ENCODE assay signal across 8 mouse cellular contexts in the genomic region with DNA sequence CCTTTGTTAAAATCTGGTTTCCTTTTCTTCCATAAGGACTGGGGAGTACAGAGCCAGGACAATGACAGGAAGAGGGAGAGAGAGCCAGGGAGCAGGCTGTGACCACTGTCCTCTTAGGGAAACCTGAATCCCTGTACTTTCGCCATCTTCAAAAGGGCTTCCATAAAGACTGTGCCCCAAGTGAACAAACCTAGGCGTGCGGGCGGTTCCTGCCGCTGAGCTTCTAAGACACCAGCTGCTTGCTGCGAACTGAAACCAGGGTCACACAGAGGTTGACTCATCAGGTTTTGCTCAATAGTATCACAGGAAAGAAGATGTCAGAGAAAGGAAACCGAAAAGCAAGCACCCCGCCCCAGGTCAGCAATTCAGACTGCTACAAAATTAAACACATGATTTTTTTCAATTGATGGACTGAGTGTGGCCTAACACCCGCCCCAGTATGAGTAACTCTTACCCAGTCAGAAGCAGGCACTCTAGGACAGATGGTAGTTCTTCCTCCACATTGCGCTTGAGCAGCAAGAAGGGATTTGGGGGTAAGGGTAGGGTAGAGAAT. TPM values are rescaled to one million over a fixed set of nuclear protein-coding genes. Genes with fewer than 3 reads are reported as not detected.
DNase-seq lines count a peak whose midpoint lies in the region; TF ChIP-seq lines count a peak whose summit lies in the region.

No protein-coding gene starts in this region.

- H3K79me2 ChIP-seq in CH12.LX (replicated peaks; ENCODE audit: control insufficient read depth, extremely low read depth, insufficient read depth, poor library complexity, severe bottlenecking) = peaks cover 10% of the 10 kb centered on the region

- H3K36me3 ChIP-seq in CH12.LX (replicated peaks in 1 of 2; ENCODE audit: control insufficient read depth in 1 of 2, insufficient read depth in 1 of 2, low read length in 1 of 2) = peaks cover 4 to 32% of the 10 kb centered on the region in 2 experiments

- peaks cover 26 to 76% of the 10 kb centered on the region in 2 experiments for H3K4me1 ChIP-seq in CH12.LX (ENCODE audit: control insufficient read depth in 1 of 2, insufficient read depth in 2 of 2)

- TF ChIP-seq EP300 in CH12.LX (IDR thresholded peaks at IDR 0.05; ENCODE audit: low read length) = peak; percentile 87

- in situ Hi-C loops in CH12.LX (cut with MboI; ENCODE audit: low pct_ligation_motif_present, low pct_unique_long_range_greater_than_20kb, low sequenced_read_pairs) = no loop called here

- TF ChIP-seq POLR2A in CH12.LX (IDR thresholded peaks at IDR 0.05; ENCODE audit: low read depth, low read length) = peak; percentile 75

- peak overlapping the region; percentile 80 for H3K4me2 ChIP-seq in CH12.LX (ENCODE audit: insufficient read depth, low read depth, poor library complexity, severe bottlenecking)

- H3K27me3 ChIP-seq in CH12.LX (replicated peaks) = no peaks in the 10 kb centered on the region

- H3K4me3 ChIP-seq in CH12.LX (replicated peaks in 1 of 3; ENCODE audit: low read depth in 2 of 3, low read length in 2 of 3, poor library complexity in 1 of 3) = peak overlapping the region; percentile 56 to 58 (median 58)

- peak overlapping the region; percentile 78 for H3K9ac ChIP-seq in CH12.LX (ENCODE audit: insufficient read depth, low read depth)

- dilution Hi-C loops in CH12.LX (cut with MboI; ENCODE audit: extremely low pct_ligation_motif_present, extremely low pct_unique_long_range_greater_than_20kb, low sequenced_read_pairs) = no loop called here

- no peak for TF ChIP-seq CTCF in CH12.LX (conservative IDR thresholded peaks at IDR 0.05 in 1 of 2, IDR thresholded peaks at IDR 0.05 in 1 of 2; ENCODE audit: low read depth in 2 of 2, low read length in 2 of 2)

- H3K9me3 ChIP-seq in CH12.LX (replicated peaks; ENCODE audit: low read length) = no peaks in the 10 kb centered on the region

- DNase-seq in CH12.LX (ENCODE audit: extremely low read depth) = peak; percentile 94
- peak; percentile 47 for DNase-seq in adrenal gland, postnatal 10 days
- peak; percentile 85 for DNase-seq in induced T-regulatory cell, adult 2 months (ENCODE audit: low read depth)
- peak; percentile 29 for DNase-seq in lung, postnatal 14 days
- DNase-seq in thymus, postnatal 25 days = peak; percentile 33
- no peak for DNase-seq in cerebellum, postnatal 36 days
- DNase-seq in layer of hippocampus, adult 18-20 months (ENCODE audit: low spot score in 2 of 2) = no peak
- no peak for DNase-seq in cerebellum, adult 9-11 months

- no peak; the same call in 1 of the 2 replicates for TF ChIP-seq RAD21 in CH12.LX (IDR thresholded peaks at IDR 0.05; ENCODE audit: low read depth, low read length)

- H3K27ac ChIP-seq in CH12.LX (ENCODE audit: insufficient read depth, low read depth) = peak overlapping the region; percentile 97

TF ChIP-seq in CH12.LX, 34 proteins besides CTCF, POLR2A, EP300 and RAD21:
- TF ChIP-seq JUN (IDR thresholded peaks at IDR 0.05; ENCODE audit: insufficient read depth, low read depth, low read length) (peak; percentile 89), ZMIZ1 (IDR thresholded peaks at IDR 0.05; ENCODE audit: low read depth, low read length) (no peak; the same call in 1 of the 2 replicates), ELF1 (IDR thresholded peaks at IDR 0.05; ENCODE audit: low read depth, low read length) (peak; percentile 55), PAX5 (IDR thresholded peaks at IDR 0.05; ENCODE audit: low read length) (no peak), ZKSCAN1 (IDR thresholded peaks at IDR 0.05; ENCODE audit: borderline replicate concordance, low read depth, low read length) (no peak; the same call in 1 of the 2 replicates), KAT2A (IDR thresholded peaks at IDR 0.05; ENCODE audit: insufficient replicate concordance, low read length) (0 out of 2 replicates have a peak, but pooled peaks have one; percentile 64), NRF1 (IDR thresholded peaks at IDR 0.05; ENCODE audit: low read depth, low read length) (no peak), HCFC1 (IDR thresholded peaks at IDR 0.05; ENCODE audit: low read depth, low read length) (peak; percentile 34; the same call in 1 of the 2 replicates), SIN3A (IDR thresholded peaks at IDR 0.05; ENCODE audit: low read length) (peak; percentile 98), NELFE (IDR thresholded peaks at IDR 0.05; ENCODE audit: low read depth, low read length) (no peak), GABPA (IDR thresholded peaks at IDR 0.05; ENCODE audit: insufficient replicate concordance, low read depth, low read length) (no peak), ZC3H11A (IDR thresholded peaks at IDR 0.05; ENCODE audit: low read depth, low read length) (no peak; the same call in 1 of the 2 replicates), MAX (IDR thresholded peaks at IDR 0.05; ENCODE audit: low read length) (peak; percentile 88), SMC3 (IDR thresholded peaks at IDR 0.05; ENCODE audit: low read depth, low read length) (peak; percentile 19), JUND (conservative IDR thresholded peaks at IDR 0.05; ENCODE audit: low read depth, low read length) (peak; percentile 83), CHD1 (IDR thresholded peaks at IDR 0.05; ENCODE audit: low read depth, low read length) (peak; percentile 54; the same call in 1 of the 2 replicates), MEF2A (IDR thresholded peaks at IDR 0.05; ENCODE audit: borderline replicate concordance, low read depth, low read length) (peak; percentile 77; the same call in 1 of the 2 replicates), CHD2 (IDR thresholded peaks at IDR 0.05; ENCODE audit: low read length) (0 out of 2 replicates have a peak, but pooled peaks have one; percentile 64), MAFK (IDR thresholded peaks at IDR 0.05; ENCODE audit: insufficient replicate concordance, low read length) (peak; percentile 93), UBTF (IDR thresholded peaks at IDR 0.05; ENCODE audit: low read depth, low read length) (0 out of 2 replicates have a peak, but pooled peaks have one; percentile 23), ZNF384 (IDR thresholded peaks at IDR 0.05; ENCODE audit: low read depth, low read length) (peak; percentile 72), RCOR1 (conservative IDR thresholded peaks at IDR 0.05; ENCODE audit: low read depth, low read length) (0 out of 2 replicates have a peak, but pooled peaks have one; percentile 53), POLR2AphosphoS2 (IDR thresholded peaks at IDR 0.05; ENCODE audit: low read depth, low read length) (no peak; the same call in 1 of the 2 replicates), ETS1 (conservative IDR thresholded peaks at IDR 0.05; ENCODE audit: low read depth, low read length) (peak; percentile 99), USF1 (IDR thresholded peaks at IDR 0.05; ENCODE audit: low read depth, low read length) (no peak), TBP (conservative IDR thresholded peaks at IDR 0.05; ENCODE audit: low read depth, low read length) (peak; percentile 78; the same call in 1 of the 2 replicates), MXI1 (IDR thresholded peaks at IDR 0.05; ENCODE audit: low read depth, low read length) (peak; percentile 85), TCF12 (IDR thresholded peaks at IDR 0.05; ENCODE audit: low read depth, low read length) (peak; percentile 91), USF2 (conservative IDR thresholded peaks at IDR 0.05; ENCODE audit: low read depth, low read length) (no peak; the same call in 1 of the 2 replicates), MAZ (IDR thresholded peaks at IDR 0.05; ENCODE audit: low read depth, low read length) (0 out of 2 replicates have a peak, but pooled peaks have one; percentile 50), IRF4 (IDR thresholded peaks at IDR 0.05; ENCODE audit: low read depth, low read length) (peak; percentile 94), E2F4 (IDR thresholded peaks at IDR 0.05; ENCODE audit: insufficient replicate concordance, low read depth, low read length) (0 out of 2 replicates have a peak, but pooled peaks have one; percentile 33), BHLHE40 (IDR thresholded peaks at IDR 0.05; ENCODE audit: low read depth, low read length) (peak; percentile 87), MYC (IDR thresholded peaks at IDR 0.05; ENCODE audit: low read depth, low read length) (peak; percentile 72)

RNA-seq across cellular contexts. Expression of gene Acod1, which starts 13.4 kb away (rescaled TPM):
- total RNA-seq in CH12.LX (2012; rRNA removed) (0.88 and 1.6 TPM in 2 replicates), CH12.LX (2014; rRNA removed) (0.16 and 0.24 TPM in 2 replicates)
- 0.09 TPM in 1 of 2 replicates, not detected in the other for polyA plus RNA-seq in CH12.LX (2012; ENCODE audit: insufficient read length, low read depth)
- not detected for total RNA-seq in adrenal gland, postnatal 10 days (2021)
- total RNA-seq in layer of hippocampus, adult 18-20 months (2021) = not detected

RNA-seq across cellular contexts. Expression of gene Cln5, which starts 36.7 kb away (rescaled TPM):
- total RNA-seq in CH12.LX (2012; rRNA removed) (27.0 and 29.2 TPM in 2 replicates), CH12.LX (2014; rRNA removed) (51.5 and 62.0 TPM in 2 replicates)
- 33.5 and 34.7 TPM in 2 replicates for polyA plus RNA-seq in CH12.LX (2012; ENCODE audit: insufficient read length, low read depth)
- 10 to 100 TPM; 20.6 to 20.8 TPM for total RNA-seq in adrenal gland, postnatal 10 days (2021)
- total RNA-seq in layer of hippocampus, adult 18-20 months (2021) = 10 to 100 TPM; 11.0 to 12.1 TPM

RNA-seq across cellular contexts. Expression of gene Kctd12, which starts 50.9 kb away (rescaled TPM):
- 29.8 and 35.4 TPM in 2 replicates for total RNA-seq in CH12.LX (2012; rRNA removed)
- 21.8 and 23.5 TPM in 2 replicates for total RNA-seq in CH12.LX (2014; rRNA removed)
- polyA plus RNA-seq in CH12.LX (2012; ENCODE audit: insufficient read length, low read depth) = 17.5 and 21.4 TPM in 2 replicates
- total RNA-seq in adrenal gland, postnatal 10 days (2021) = 10 to 100 TPM; 55.1 to 55.2 TPM
- total RNA-seq in layer of hippocampus, adult 18-20 months (2021) = 100 to 1,000 TPM; 121 to 126 TPM

Comparison
In these comparisons a context has a peak if more than half of its experiments do, and no peak if none do; other contexts are left out.
1. DNase-seq: peak in CH12.LX (single experiment), adrenal gland, postnatal 10 days (single experiment), induced T-regulatory cell, adult 2 months (single experiment), lung, postnatal 14 days (single experiment) and thymus, postnatal 25 days (single experiment); none in cerebellum, postnatal 36 days (0 of 2), layer of hippocampus, adult 18-20 months (0 of 2) and cerebellum, adult 9-11 months (single experiment).